Mouse (Mus musculus) cortical plate, adult 2 months (tissue): ENCODE measurements around the gene Gtf2a2.

Source experiments
- CTCF ChIP-seq: fragments of 200-500 bp; IDR thresholded peaks from 2 replicates; pipeline ENCODE4 v1.5.1; 2011; ENCODE audit warnings: mild to moderate bottlenecking, control low read depth, low read length; ENCODE audit not compliant: insufficient read depth; ENCODE audit errors: extremely low read depth
- POLR2A ChIP-seq: fragments of 200-500 bp; IDR thresholded peaks from 2 replicates; pipeline ENCODE4 v1.6.1; 2011; ENCODE audit warnings: mild to moderate bottlenecking, low read length, control low read depth; ENCODE audit not compliant: insufficient read depth; ENCODE audit errors: extremely low read depth

DNA sequence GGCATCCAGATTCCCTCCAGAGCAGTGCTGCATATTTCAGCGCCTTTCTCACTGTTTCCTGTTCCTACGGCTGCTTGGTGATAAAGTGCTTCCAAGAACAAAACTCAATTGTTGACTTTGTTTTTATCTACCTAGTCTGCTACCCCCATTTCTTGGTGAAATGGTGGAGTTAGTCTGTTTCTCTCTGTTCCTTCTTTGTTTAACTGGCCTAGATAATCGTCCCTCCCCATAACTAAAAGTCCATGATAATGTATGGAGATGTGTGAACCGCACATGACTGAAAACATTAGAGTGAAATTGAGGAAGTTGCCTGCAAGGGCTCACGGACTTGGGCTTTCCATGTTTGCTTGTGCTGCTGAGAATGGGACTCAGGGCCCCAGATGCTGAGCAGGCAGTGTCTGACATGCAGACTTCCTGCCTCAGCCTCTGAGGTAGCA lies 19.5 kb upstream of the Gtf2a2 start:
- no peak for TF ChIP-seq CTCF
- TF ChIP-seq POLR2A: no peak
